10 mouse cellular contexts compared by ENCODE assay signal in the genomic region with DNA sequence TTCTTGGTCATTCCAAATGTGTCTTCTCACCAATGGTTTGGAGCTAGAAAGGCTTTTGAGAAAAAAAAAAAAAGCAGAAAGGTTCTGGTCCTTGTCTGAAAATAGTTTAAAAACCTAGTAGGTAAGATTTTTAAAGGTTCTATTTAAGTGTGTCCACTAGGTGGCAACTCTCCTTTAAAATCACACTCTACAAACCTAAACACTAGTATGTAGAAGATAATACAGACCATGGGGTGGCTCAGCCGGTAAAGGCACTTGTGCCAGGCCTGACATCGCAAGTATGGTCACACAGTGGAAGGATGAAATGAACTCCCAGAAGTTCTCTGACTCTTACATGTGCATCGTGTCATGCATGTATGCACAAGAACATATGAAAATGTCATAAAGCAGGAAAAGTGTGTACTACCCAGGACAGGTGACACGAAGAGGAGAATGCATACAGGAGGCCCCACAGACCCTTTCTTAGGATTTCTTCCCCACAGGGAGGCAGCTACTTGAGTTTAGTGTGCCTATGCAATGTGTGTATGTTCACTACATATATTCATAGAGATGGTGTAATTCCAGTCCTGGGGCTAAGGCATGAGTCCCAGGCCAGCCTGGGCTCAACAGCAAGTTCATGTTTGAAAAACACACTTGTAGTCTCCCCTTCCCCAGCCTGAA. TPM values are rescaled to one million over a fixed set of nuclear protein-coding genes. Genes with fewer than 3 reads are reported as not detected.
DNase-seq lines count a peak whose midpoint lies in the region; ATAC-seq and TF ChIP-seq lines count a peak whose summit lies in the region.
"Had no signal": no experiment of that assay in that cellular context is flagged by ENCODE, and none has a peak within 500 bp of the region (broad histone marks: within the 10 kb centered on the region; RNA-seq: fewer than 3 reads in every experiment).

No protein-coding gene starts in this region.

- H3K4me2 ChIP-seq in forebrain, postnatal 0 days (ENCODE audit: low read depth) = no peak overlapping the region
- H3K4me2 ChIP-seq in forebrain, embryonic 11.5 days (ENCODE audit: low read depth, low read length, severe bottlenecking) = no peak overlapping the region
- no peak overlapping the region for H3K4me2 ChIP-seq in forebrain, embryonic 13.5 days
- H3K4me2 ChIP-seq: midbrain, embryonic 12.5 days had no signal

- no peak overlapping the region for H3K4me3 ChIP-seq in forebrain, postnatal 0 days (ENCODE audit: low read depth, low read length)
- H3K4me3 ChIP-seq in forebrain, embryonic 11.5 days (ENCODE audit: low read depth, low read length) = no peak overlapping the region
- H3K4me3 ChIP-seq in lung, adult 2 months (replicated peaks; ENCODE audit: extremely low read depth, low read depth, low read length) = no peak overlapping the region
- H3K4me3 ChIP-seq in forebrain, embryonic 13.5 days = no peak overlapping the region
- H3K4me3 ChIP-seq in thymus, adult 2 months (ENCODE audit: control insufficient read depth, insufficient read depth, low read length) = no peak overlapping the region
- H3K4me3 ChIP-seq: midbrain, embryonic 12.5 days had no signal

- peak; percentile 64 for TF ChIP-seq CTCF in forebrain, postnatal 0 days (IDR thresholded peaks at IDR 0.05; ENCODE audit: low read depth)
- 0 out of 2 replicates have a peak, but pooled peaks have one; percentile 6 for TF ChIP-seq CTCF in lung, adult 2 months (IDR thresholded peaks at IDR 0.05; ENCODE audit: insufficient read depth, low read length)
- TF ChIP-seq CTCF in thymus, adult 2 months (IDR thresholded peaks at IDR 0.05; ENCODE audit: borderline replicate concordance, control insufficient read depth, extremely low read depth, insufficient read depth, low read length, poor library complexity) = no peak

- peak; percentile 45; the same call in 1 of the 2 replicates for ATAC-seq in forebrain, postnatal 0 days
- no peak for ATAC-seq in forebrain, embryonic 11.5 days (replicated peaks; ENCODE audit: low FRiP score)
- no peak for ATAC-seq in forebrain, embryonic 13.5 days

- H3K9me3 ChIP-seq in forebrain, postnatal 0 days (ENCODE audit: low read length) = no peaks in the 10 kb centered on the region
- no peaks in the 10 kb centered on the region for H3K9me3 ChIP-seq in forebrain, embryonic 11.5 days (ENCODE audit: control insufficient read depth, low read length)
- H3K9me3 ChIP-seq in forebrain, embryonic 13.5 days (replicated peaks) = no peaks in the 10 kb centered on the region
- H3K9me3 ChIP-seq: midbrain, embryonic 12.5 days had no signal

- no peak overlapping the region for H3K9ac ChIP-seq in forebrain, postnatal 0 days
- no peak overlapping the region for H3K9ac ChIP-seq in forebrain, embryonic 11.5 days (ENCODE audit: low read length)
- no peak overlapping the region for H3K9ac ChIP-seq in forebrain, embryonic 13.5 days
- H3K9ac ChIP-seq: midbrain, embryonic 12.5 days had no signal

- peak; percentile 55 for DNase-seq in forebrain, postnatal 0 days
- no peak for DNase-seq in forebrain, embryonic 11.5 days (ENCODE audit: low spot score)
- peak; percentile 17 for DNase-seq in lung, adult 2 months
- DNase-seq in lung, postnatal 4 days = no peak
- peak; percentile 11 for DNase-seq in embryo, embryonic 9.5 days (ENCODE audit: extremely low spot score)
- DNase-seq in retina, embryonic 14.5 days (ENCODE audit: low spot score) = peak; percentile 51
- DNase-seq in thymus, adult 2 months = no peak

- WGBS in forebrain, postnatal 0 days = 14% methylated on average over 4 of the region's 4 CpGs
- WGBS in forebrain, embryonic 11.5 days = 23% methylated on average over 4 of the region's 4 CpGs
- 30% methylated on average over 4 of the region's 4 CpGs for WGBS in lung, adult 2 months
- 13% methylated on average over 4 of the region's 4 CpGs for WGBS in forebrain, embryonic 13.5 days
- 44% methylated on average over 4 of the region's 4 CpGs for WGBS in thymus, adult 2 months

- H3K36me3 ChIP-seq in forebrain, postnatal 0 days (ENCODE audit: insufficient read depth) = peaks cover 16% of the 10 kb centered on the region
- H3K36me3 ChIP-seq in forebrain, embryonic 11.5 days (ENCODE audit: control insufficient read depth, insufficient read depth, low read length) = 0 out of 2 replicates have a peak, but pooled peaks cover 4% of the 10 kb centered on the region
- peaks cover 25% of the 10 kb centered on the region for H3K36me3 ChIP-seq in forebrain, embryonic 13.5 days (ENCODE audit: poor library complexity, severe bottlenecking)
- peaks cover 20% of the 10 kb centered on the region for H3K36me3 ChIP-seq in thymus, adult 2 months (ENCODE audit: control insufficient read depth, insufficient read depth, low read length)

- no peaks in the 10 kb centered on the region for H3K27me3 ChIP-seq in forebrain, postnatal 0 days (ENCODE audit: insufficient read depth, low read length)
- no peaks in the 10 kb centered on the region for H3K27me3 ChIP-seq in forebrain, embryonic 11.5 days (ENCODE audit: control insufficient read depth, insufficient read depth, low read length)
- no peaks in the 10 kb centered on the region for H3K27me3 ChIP-seq in forebrain, embryonic 13.5 days
- H3K27me3 ChIP-seq in thymus, adult 2 months (ENCODE audit: control insufficient read depth, insufficient read depth, low read length) = no peaks in the 10 kb centered on the region
- H3K27me3 ChIP-seq: midbrain, embryonic 12.5 days had no signal

- no peak overlapping the region for H3K27ac ChIP-seq in forebrain, postnatal 0 days (ENCODE audit: low read depth, low read length)
- H3K27ac ChIP-seq in forebrain, embryonic 11.5 days (ENCODE audit: low read depth, low read length) = no peak overlapping the region
- H3K27ac ChIP-seq in forebrain, embryonic 13.5 days = no peak overlapping the region
- H3K27ac ChIP-seq in thymus, adult 2 months (ENCODE audit: control insufficient read depth, insufficient read depth, low read length) = no peak overlapping the region
- H3K27ac ChIP-seq: midbrain, embryonic 12.5 days had no signal

- no peaks in the 10 kb centered on the region for H3K4me1 ChIP-seq in forebrain, postnatal 0 days (ENCODE audit: insufficient read depth)
- H3K4me1 ChIP-seq in forebrain, embryonic 11.5 days (replicated peaks; ENCODE audit: control insufficient read depth, insufficient read depth, low read length) = no peaks in the 10 kb centered on the region
- no peaks in the 10 kb centered on the region for H3K4me1 ChIP-seq in lung, adult 2 months (ENCODE audit: control insufficient read depth, insufficient read depth, low read length)
- no peaks in the 10 kb centered on the region for H3K4me1 ChIP-seq in forebrain, embryonic 13.5 days
- no peaks in the 10 kb centered on the region for H3K4me1 ChIP-seq in thymus, adult 2 months (replicated peaks; ENCODE audit: control insufficient read depth, insufficient read depth, low read length)
- H3K4me1 ChIP-seq: midbrain, embryonic 12.5 days had no signal

- no peak for TF ChIP-seq POLR2A in lung, adult 2 months (IDR thresholded peaks at IDR 0.05; ENCODE audit: borderline replicate concordance, extremely low read depth, low read depth, low read length)
- no peak for TF ChIP-seq POLR2A in thymus, adult 2 months (IDR thresholded peaks at IDR 0.05; ENCODE audit: control insufficient read depth, extremely low read depth, insufficient read depth, low read length, poor library complexity)

RNA-seq across cellular contexts. Expression of a gene that starts 17.3 kb away (rescaled TPM):
- total RNA-seq in forebrain, postnatal 0 days (2014; rRNA removed) = not detected in 2 replicates
- not detected in 2 replicates for polyA plus RNA-seq in forebrain, postnatal 0 days (2015; fragmentation: Nextera tagmentation; extraction: Ambion mirVana)
- polyA plus RNA-seq in forebrain, embryonic 11.5 days (2014; fragmentation: Nextera tagmentation; extraction: Ambion mirVana) = not detected in 2 replicates
- polyA plus RNA-seq in lung, adult 2 months (2012; rRNA removed) = not detected in 2 replicates
- not detected in 2 replicates for polyA plus RNA-seq in forebrain, embryonic 13.5 days (2015; fragmentation: Nextera tagmentation; extraction: Ambion mirVana)
- polyA plus RNA-seq in thymus, adult 2 months (2012; rRNA removed) = not detected in 2 replicates
- polyA plus RNA-seq: heart, embryonic 16.5 days; midbrain, embryonic 12.5 days had no signal

RNA-seq across cellular contexts. Expression of a gene that starts 35.8 kb away (rescaled TPM):
- 5.4 and 5.6 TPM in 2 replicates for total RNA-seq in forebrain, postnatal 0 days (2014; rRNA removed)
- polyA plus RNA-seq in forebrain, postnatal 0 days (2015; fragmentation: Nextera tagmentation; extraction: Ambion mirVana) = 4.6 and 9.2 TPM in 2 replicates
- 43.3 and 45.5 TPM in 2 replicates for polyA plus RNA-seq in forebrain, embryonic 11.5 days (2014; fragmentation: Nextera tagmentation; extraction: Ambion mirVana)
- 40.8 and 45.7 TPM in 2 replicates for polyA plus RNA-seq in lung, adult 2 months (2012; rRNA removed)
- polyA plus RNA-seq in forebrain, embryonic 13.5 days (2015; fragmentation: Nextera tagmentation; extraction: Ambion mirVana) = 25.8 and 27.8 TPM in 2 replicates
- polyA plus RNA-seq in thymus, adult 2 months (2012; rRNA removed) = 86.4 and 110 TPM in 2 replicates

RNA-seq across cellular contexts. Expression of a gene that starts 40.6 kb away (rescaled TPM):
- total RNA-seq in forebrain, postnatal 0 days (2014; rRNA removed) = 11.6 and 13.5 TPM in 2 replicates
- polyA plus RNA-seq in forebrain, postnatal 0 days (2015; fragmentation: Nextera tagmentation; extraction: Ambion mirVana) = 1.2 and 2.3 TPM in 2 replicates
- 3.2 and 3.9 TPM in 2 replicates for polyA plus RNA-seq in forebrain, embryonic 11.5 days (2014; fragmentation: Nextera tagmentation; extraction: Ambion mirVana)
- 448 and 506 TPM in 2 replicates for polyA plus RNA-seq in lung, adult 2 months (2012; rRNA removed)
- polyA plus RNA-seq in forebrain, embryonic 13.5 days (2015; fragmentation: Nextera tagmentation; extraction: Ambion mirVana) = 3.2 and 4.6 TPM in 2 replicates
- polyA plus RNA-seq in thymus, adult 2 months (2012; rRNA removed) = 18.9 TPM in 2 replicates

Comparison
In these comparisons a context has a peak if more than half of its experiments do, and no peak if none do; other contexts are left out.
1. DNase-seq: peak in forebrain, postnatal 0 days (single experiment), lung, adult 2 months (single experiment), embryo, embryonic 9.5 days (single experiment) and retina, embryonic 14.5 days (single experiment); none in forebrain, embryonic 11.5 days (single experiment), lung, postnatal 4 days (0 of 2) and thymus, adult 2 months (single experiment).
2. RNA of a gene that starts 40.6 kb away (polyA plus RNA-seq): 448 to 506 TPM in lung, adult 2 months; 18.9 TPM in thymus, adult 2 months, 3.2 to 3.9 TPM in forebrain, embryonic 11.5 days, 3.2 to 4.6 TPM in forebrain, embryonic 13.5 days and 1.2 to 2.3 TPM in forebrain, postnatal 0 days; every median in the first group is over 10 times any median in the second.